Mouse (Mus musculus): ENCODE results near the gene Fos.

GRCm38 (mm10) chr12:85475232-85475919 is 1.7 kb downstream of the Fos start:
- TF ChIP-seq HCFC1 (IDR thresholded peaks at IDR 0.05; ENCODE audit: borderline replicate concordance, insufficient read depth, low read length) (no peak), ZC3H11A (IDR thresholded peaks at IDR 0.05; ENCODE audit: borderline replicate concordance, low read depth, low read length) (no peak), ZNF384 (IDR thresholded peaks at IDR 0.05; ENCODE audit: low read depth, low read length) (no peak), MAFK (IDR thresholded peaks at IDR 0.05; ENCODE audit: insufficient read depth, low read depth, low read length) (no peak)

All from ES-E14 (cell line).